In genomic region chr1:74068366-74069084, GRCm38 (mm10) we compare ENCODE assay signal across 8 mouse cellular contexts. TPM values are rescaled to one million over a fixed set of nuclear protein-coding genes. Genes with fewer than 3 reads are reported as not detected.
DNase-seq lines count a peak whose midpoint lies in the region; ATAC-seq and TF ChIP-seq lines count a peak whose summit lies in the region.

No protein-coding gene starts in this region.

- peak overlapping the region; percentile 44 for H3K4me2 ChIP-seq in hindbrain, embryonic 16.5 days (ENCODE audit: low read length)

- peak overlapping the region; percentile 95 for H3K9ac ChIP-seq in liver, adult 2 months (ENCODE audit: low read depth, low read length)
- peak overlapping the region; percentile 39; the same call in 1 of the 2 replicates for H3K9ac ChIP-seq in hindbrain, embryonic 16.5 days (ENCODE audit: low read depth, low read length)

- peak; percentile 45 for ATAC-seq in hindbrain, embryonic 16.5 days

- no peaks in the 10 kb centered on the region for H3K36me3 ChIP-seq in liver, adult 2 months (ENCODE audit: control insufficient read depth, insufficient read depth, low read length)
- H3K36me3 ChIP-seq in hindbrain, embryonic 16.5 days (ENCODE audit: control insufficient read depth, insufficient read depth, low read length), result no peaks in the 10 kb centered on the region

- peaks cover 23% of the 10 kb centered on the region for H3K4me1 ChIP-seq in liver, adult 2 months (ENCODE audit: control insufficient read depth, insufficient read depth, low read length)
- peaks cover 27% of the 10 kb centered on the region for H3K4me1 ChIP-seq in embryonic fibroblast, embryonic 13.5 days (ENCODE audit: control insufficient read depth, insufficient read depth, low read length)
- peaks cover 12% of the 10 kb centered on the region for H3K4me1 ChIP-seq in hindbrain, embryonic 16.5 days (ENCODE audit: control insufficient read depth, insufficient read depth, low read depth, low read length)

- 0 out of 2 replicates have a peak, but pooled peaks have one; percentile 22 for TF ChIP-seq POLR2A in liver, adult 2 months (IDR thresholded peaks at IDR 0.05; ENCODE audit: extremely low read depth, insufficient read depth, low read length)
- no peak; the same call in 1 of the 2 replicates for TF ChIP-seq POLR2A in embryonic fibroblast, embryonic 13.5 days (IDR thresholded peaks at IDR 0.05; ENCODE audit: low read depth, low read length)

- 7% methylated on average over 40 of the region's 41 CpGs for WGBS in liver, adult 2 months
- 8% methylated on average over 29 of the region's 41 CpGs for WGBS in hindbrain, embryonic 16.5 days

- no peaks in the 10 kb centered on the region for H3K9me3 ChIP-seq in hindbrain, embryonic 16.5 days (ENCODE audit: control insufficient read depth, low read length)

- H3K79me2 ChIP-seq in liver, adult 2 months (ENCODE audit: control insufficient read depth, insufficient read depth, low read length), result peaks cover 22% of the 10 kb centered on the region

- peak; percentile 52 for DNase-seq in liver, adult 2 months (ENCODE audit: extremely low read depth, low read depth, low spot score)
- no peak for DNase-seq in liver
- DNase-seq in lung, postnatal 14 days, result peak; percentile 51
- peak; percentile 64 for DNase-seq in testis, postnatal 10 days (ENCODE audit: low spot score)
- DNase-seq in layer of hippocampus, postnatal 25 days (ENCODE audit: extremely low spot score in 1 of 2, low spot score in 1 of 2), result no peak
- no peak for DNase-seq in gastrocnemius, postnatal 4 days (ENCODE audit: low spot score in 2 of 2)

- no peak for TF ChIP-seq CTCF in liver, adult 2 months (IDR thresholded peaks at IDR 0.05; ENCODE audit: low read depth, low read length)
- TF ChIP-seq CTCF in embryonic fibroblast, embryonic 13.5 days (IDR thresholded peaks at IDR 0.05; ENCODE audit: borderline replicate concordance, insufficient read depth, low read length), result no peak

- H3K4me3 ChIP-seq in liver, adult 2 months (ENCODE audit: insufficient read depth, low read depth, low read length), result peak overlapping the region; percentile 85
- peak overlapping the region; percentile 52 for H3K4me3 ChIP-seq in embryonic fibroblast, embryonic 13.5 days (ENCODE audit: insufficient read depth, low read length)
- peak overlapping the region; percentile 11 for H3K4me3 ChIP-seq in hindbrain, embryonic 16.5 days (ENCODE audit: low read length)

- H3K27me3 ChIP-seq in liver, adult 2 months (ENCODE audit: control insufficient read depth, insufficient read depth, low read length), result no peaks in the 10 kb centered on the region
- no peaks in the 10 kb centered on the region for H3K27me3 ChIP-seq in hindbrain, embryonic 16.5 days (replicated peaks; ENCODE audit: control insufficient read depth, insufficient read depth, low read length)

- H3K27ac ChIP-seq in liver, adult 2 months (replicated peaks; ENCODE audit: insufficient read depth, low read depth, low read length), result peak overlapping the region; percentile 87
- H3K27ac ChIP-seq in embryonic fibroblast, embryonic 13.5 days (ENCODE audit: insufficient read depth, low read length), result peak overlapping the region; percentile 80
- H3K27ac ChIP-seq in hindbrain, embryonic 16.5 days (ENCODE audit: low read depth, low read length), result no peak overlapping the region

RNA-seq across cellular contexts. Expression of gene Tns1, which starts 55.7 kb away (rescaled TPM):
- 17.9 and 25.2 TPM in 2 replicates for total RNA-seq in liver, adult 2 months (2014; rRNA removed)
- polyA plus RNA-seq in liver, adult 2 months (2012; rRNA removed), result 42.1 and 47.9 TPM in 2 replicates
- polyA plus RNA-seq in embryonic fibroblast, embryonic 13.5 days (2011; ENCODE audit: insufficient read length, low read depth, missing spikeins), result 122 and 198 TPM in 2 replicates
- polyA plus RNA-seq in hindbrain, embryonic 16.5 days (2015; fragmentation: Nextera tagmentation; extraction: Ambion mirVana), result 13.5 and 13.7 TPM in 2 replicates
- 10 to 100 TPM; 29.6 to 41.9 TPM for total RNA-seq in layer of hippocampus, postnatal 25 days (2021)
- 100 to 1,000 TPM; 259 to 265 TPM for total RNA-seq in gastrocnemius, postnatal 4 days (2021)

RNA-seq across cellular contexts. Expression of gene Rufy4, which starts 56.8 kb away (rescaled TPM):
- total RNA-seq in liver, adult 2 months (2014; rRNA removed), result 0.20 and 0.37 TPM in 2 replicates
- 0.09 and 0.32 TPM in 2 replicates for polyA plus RNA-seq in liver, adult 2 months (2012; rRNA removed)
- 0.56 TPM in 1 of 2 replicates, not detected in the other for polyA plus RNA-seq in embryonic fibroblast, embryonic 13.5 days (2011; ENCODE audit: insufficient read length, low read depth, missing spikeins)
- 0.14 and 0.35 TPM in 2 replicates for polyA plus RNA-seq in hindbrain, embryonic 16.5 days (2015; fragmentation: Nextera tagmentation; extraction: Ambion mirVana)
- not detected for total RNA-seq in layer of hippocampus, postnatal 25 days (2021)
- under 1 TPM; 0.52 to 0.54 TPM for total RNA-seq in gastrocnemius, postnatal 4 days (2021)

Comparison
In these comparisons a context has a peak if more than half of its experiments do, and no peak if none do; other contexts are left out.
1. DNase-seq: peak in liver, adult 2 months (single experiment), lung, postnatal 14 days (single experiment) and testis, postnatal 10 days (single experiment); none in liver (single experiment), layer of hippocampus, postnatal 25 days (0 of 2) and gastrocnemius, postnatal 4 days (0 of 2).
2. H3K4me3 ChIP-seq: peak in every context shown above with its lines; median percentile 85 in liver, adult 2 months; 52 in embryonic fibroblast, embryonic 13.5 days; 11 in hindbrain, embryonic 16.5 days.